Mouse (Mus musculus) liver, embryonic 13.5 days (tissue): ENCODE data around the gene Upf1. TPM values are rescaled to one million over a fixed set of nuclear protein-coding genes. Genes with fewer than 3 reads are reported as not detected.
A peak's percentile ranks its signal among the peaks of the same experiment; 100 is the strongest.

Experiments
- ATAC-seq: fragments of 200-750 bp; cut with Nextera tagmentation; 2 replicates; pipeline ENCODE4 v1.8.0; 2017; ENCODE audit warnings: low read depth, mild to moderate bottlenecking, moderate number of reproducible peaks, moderate library complexity
- DNase-seq: peaks from one replicate; pipeline ENCODE4 v3.0.0; 2022
- H3K27ac ChIP-seq: fragments of 300-500 bp; sonication (generic); 2 replicates; pipeline ENCODE4 v1.5.1; 2015; ENCODE audit warnings: moderate library complexity, mild to moderate bottlenecking, inconsistent platforms
- H3K27me3 ChIP-seq: fragments of 300-500 bp; sonication (generic); 2 replicates; pipeline ENCODE4 v1.6.1; 2015; ENCODE audit warnings: mild to moderate bottlenecking, inconsistent platforms
- H3K36me3 ChIP-seq: fragments of 300-500 bp; sonication (generic); 2 replicates; pipeline ENCODE4 v1.6.1; 2015; ENCODE audit warnings: mild to moderate bottlenecking, inconsistent platforms
- H3K4me1 ChIP-seq: fragments of 300-500 bp; sonication (generic); replicated peaks from 2 replicates; pipeline ENCODE4 v1.6.1; 2015; ENCODE audit warnings: inconsistent platforms
- H3K4me2 ChIP-seq: fragments of 300-500 bp; sonication (generic); 2 replicates; pipeline ENCODE4 v1.6.1; 2015; ENCODE audit warnings: inconsistent platforms, mild to moderate bottlenecking, moderate library complexity
- H3K4me3 ChIP-seq: fragments of 300-500 bp; sonication (generic); replicated peaks from 2 replicates; pipeline ENCODE4 v1.5.1; 2015; ENCODE audit warnings: mild to moderate bottlenecking, inconsistent platforms
- H3K9ac ChIP-seq: fragments of 300-500 bp; sonication (generic); 2 replicates; pipeline ENCODE4 v1.6.1; 2015; ENCODE audit warnings: mild to moderate bottlenecking, inconsistent platforms
- H3K9me3 ChIP-seq: fragments of 300-500 bp; sonication (generic); replicated peaks from 2 replicates; pipeline ENCODE4 v1.6.1; 2016; ENCODE audit warnings: inconsistent platforms
- WGBS: fragments of 180-500 bp; shearing (Covaris S2); methylation state at CpG from one replicate; pipeline ENCODE4 v1.1.7; 2015; ENCODE audit not compliant: insufficient replicate concordance; 5-methylcytosine and 5-hydroxymethylcytosine counted together
- polyA plus RNA-seq: library from polyadenylated mRNA; unstranded; fragments of >200 nt; fragmentation: Nextera tagmentation; extraction: Ambion mirVana; gene quantifications from 2 replicates; pipeline ENCODE4 v1.2.1, GENCODE M21; 2015

The Upf1 gene
- polyA plus RNA-seq, 1 experiment from 2014 or later: 11.5 TPM

DNA sequence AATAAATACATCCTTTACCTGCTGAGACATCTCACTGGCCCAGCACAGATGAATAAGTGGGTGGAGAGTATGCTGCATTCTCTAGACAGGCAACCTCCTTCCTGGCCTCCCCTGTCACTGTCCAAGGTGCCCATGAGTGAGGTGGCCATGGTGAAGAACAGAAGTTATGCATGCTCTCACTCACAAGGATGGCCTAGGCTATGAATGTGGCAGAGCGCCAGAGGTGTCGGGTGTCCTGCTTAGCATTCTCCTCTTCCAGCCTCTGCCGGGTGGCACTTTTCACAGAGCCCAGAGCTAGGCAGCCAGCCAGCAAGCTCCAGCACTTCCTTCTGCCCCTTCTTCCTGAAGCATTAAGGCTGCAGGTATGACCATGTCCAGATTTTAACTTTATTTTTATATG, 6.3 kb upstream of the Upf1 start:
- whole genome bisulfite sequencing: 72% methylated on average over 3 of the region's 3 CpGs
- no peaks in the 10 kb centered on the region for H3K36me3 ChIP-seq
- no peak overlapping the region for H3K4me3 ChIP-seq
- H3K9ac ChIP-seq: no peak overlapping the region
- no peak for DNase-seq
- no peak for ATAC-seq
- no peaks in the 10 kb centered on the region for H3K9me3 ChIP-seq
- H3K27me3 ChIP-seq: no peaks in the 10 kb centered on the region
- peaks cover 55% of the 10 kb centered on the region for H3K4me1 ChIP-seq
- H3K27ac ChIP-seq: no peak overlapping the region
- no peak overlapping the region for H3K4me2 ChIP-seq

DNA sequence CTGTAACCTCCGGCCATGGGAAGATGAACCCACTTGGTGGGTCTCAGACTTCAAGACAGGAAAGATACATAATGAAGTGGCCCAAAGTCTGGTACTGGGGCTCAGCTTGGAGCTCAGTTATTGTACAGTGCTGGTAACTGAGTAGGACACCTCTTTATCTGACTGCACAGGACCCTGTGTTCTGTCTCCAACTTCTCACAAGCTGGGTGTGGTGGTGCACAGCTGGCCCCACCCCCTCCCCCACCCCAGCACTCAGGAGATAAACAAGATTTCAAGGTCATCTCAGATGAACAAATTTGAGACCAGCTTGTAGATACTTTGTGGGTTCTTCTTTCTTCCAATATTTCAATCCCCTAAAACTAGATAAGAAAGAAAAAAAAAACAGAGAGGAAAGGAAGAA, 3.0 kb upstream of the Upf1 start:
- Histone ChIP-seq H3K36me3 (peaks cover 2% of the 10 kb centered on the region), H3K27me3 (no peaks in the 10 kb centered on the region), H3K4me2 (peak overlapping the region; percentile 64), H3K4me3 (peak overlapping the region; percentile 28), H3K27ac (peak overlapping the region; percentile 97), H3K9me3 (no peaks in the 10 kb centered on the region), H3K9ac (peak overlapping the region; percentile 62), H3K4me1 (peaks cover 62% of the 10 kb centered on the region)
- DNase-seq (peak; percentile 61), ATAC-seq (peak; percentile 84)
- 22% methylated on average over 1 of the region's 1 CpGs for WGBS

DNA sequence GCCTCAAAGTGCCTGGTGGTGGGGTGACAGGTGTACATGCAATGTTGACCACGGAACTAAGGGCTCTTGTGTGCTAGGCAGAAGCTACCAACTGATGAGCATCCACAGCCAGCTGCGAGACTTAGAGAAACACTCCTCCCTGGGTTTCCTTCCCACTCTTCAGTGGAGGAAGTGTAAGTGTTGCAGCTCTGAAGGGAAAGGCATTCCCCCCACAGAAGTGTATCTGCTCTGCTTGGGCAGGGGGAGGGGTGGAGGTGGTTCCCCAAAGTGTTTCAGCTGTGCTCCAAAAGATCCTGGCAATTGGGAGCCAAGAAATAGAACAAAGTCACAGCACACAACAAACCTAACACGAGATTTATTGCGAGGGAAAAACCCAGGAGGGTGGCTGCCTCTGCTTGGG, 926 bp upstream of the Upf1 start:
- H3K4me1 ChIP-seq: peaks cover 83% of the 10 kb centered on the region
- peaks cover 23% of the 10 kb centered on the region for H3K36me3 ChIP-seq
- ATAC-seq (no peak), DNase-seq (no peak)
- peak overlapping the region; percentile 97 for H3K27ac ChIP-seq
- H3K9me3 ChIP-seq: no peaks in the 10 kb centered on the region
- H3K4me3 ChIP-seq: peak overlapping the region; percentile 55
- H3K4me2 ChIP-seq: peak overlapping the region; percentile 81
- peak overlapping the region; percentile 76 for H3K9ac ChIP-seq
- WGBS: 49% methylated on average over 4 of the region's 4 CpGs
- no peaks in the 10 kb centered on the region for H3K27me3 ChIP-seq

DNA sequence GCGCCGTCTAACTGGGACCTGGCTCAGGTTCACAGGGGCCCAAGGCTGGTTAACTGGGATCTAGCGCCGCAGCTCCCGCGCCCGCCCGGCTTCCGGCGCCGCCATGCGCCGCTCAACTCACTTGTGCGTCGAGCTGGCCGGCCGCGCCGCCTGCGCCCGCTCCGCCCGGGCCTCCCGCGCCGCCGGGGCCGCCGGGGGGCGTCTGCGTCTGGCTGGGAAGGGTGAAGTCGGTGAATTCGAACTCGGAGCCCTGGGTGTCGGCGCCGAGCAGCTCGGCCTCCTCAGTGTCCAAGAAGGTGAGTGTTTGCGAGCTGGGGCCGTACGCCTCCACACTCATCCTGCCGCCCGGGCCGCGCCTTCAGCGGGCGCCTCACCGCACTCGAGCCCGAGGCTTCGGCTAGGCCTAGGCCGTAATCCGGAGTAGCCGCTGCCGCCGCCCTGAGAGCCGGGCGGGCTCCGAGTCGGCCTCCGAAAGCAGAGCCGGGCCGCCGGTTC, 374 bp downstream of the Upf1 start:
- Histone ChIP-seq H3K27me3 (no peaks in the 10 kb centered on the region), H3K9ac (peak overlapping the region; percentile 99), H3K36me3 (peaks cover 36% of the 10 kb centered on the region), H3K27ac (peak overlapping the region; percentile 97), H3K4me1 (peaks cover 88% of the 10 kb centered on the region), H3K4me2 (peak overlapping the region; percentile 89), H3K9me3 (no peaks in the 10 kb centered on the region), H3K4me3 (peak overlapping the region; percentile 90)
- ATAC-seq (peak; percentile 27), DNase-seq (no peak)
- WGBS: under 1% methylated on average over 64 of the region's 64 CpGs

DNA sequence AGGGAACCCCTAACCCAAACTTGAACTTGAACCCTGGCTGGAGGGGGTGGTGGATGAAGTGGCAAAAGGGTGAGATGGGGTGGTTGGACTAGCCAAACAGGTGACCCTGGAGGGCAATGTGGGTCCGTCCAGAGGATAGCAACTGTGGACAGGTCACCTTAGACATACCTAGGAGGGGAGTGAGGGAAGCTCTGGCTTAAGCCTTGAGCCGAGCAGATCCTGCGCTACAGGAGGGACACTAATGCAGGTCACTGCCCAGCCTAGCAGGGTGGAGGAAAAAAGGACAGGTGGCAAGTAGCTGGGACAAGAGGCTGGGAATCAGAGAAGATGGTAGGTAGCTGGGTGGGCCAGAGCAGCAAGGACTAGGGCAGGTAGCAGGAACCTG, 1.1 kb downstream of the Upf1 start:
- WGBS: 16% methylated on average over 3 of the region's 3 CpGs
- peak overlapping the region; percentile 97 for H3K27ac ChIP-seq
- peaks cover 88% of the 10 kb centered on the region for H3K4me1 ChIP-seq
- H3K4me3 ChIP-seq: peak overlapping the region; percentile 90
- no peaks in the 10 kb centered on the region for H3K9me3 ChIP-seq
- ATAC-seq: no peak
- H3K4me2 ChIP-seq: peak overlapping the region; percentile 89
- H3K9ac ChIP-seq: peak overlapping the region; percentile 99
- no peak for DNase-seq
- H3K27me3 ChIP-seq: no peaks in the 10 kb centered on the region
- peaks cover 43% of the 10 kb centered on the region for H3K36me3 ChIP-seq

DNA sequence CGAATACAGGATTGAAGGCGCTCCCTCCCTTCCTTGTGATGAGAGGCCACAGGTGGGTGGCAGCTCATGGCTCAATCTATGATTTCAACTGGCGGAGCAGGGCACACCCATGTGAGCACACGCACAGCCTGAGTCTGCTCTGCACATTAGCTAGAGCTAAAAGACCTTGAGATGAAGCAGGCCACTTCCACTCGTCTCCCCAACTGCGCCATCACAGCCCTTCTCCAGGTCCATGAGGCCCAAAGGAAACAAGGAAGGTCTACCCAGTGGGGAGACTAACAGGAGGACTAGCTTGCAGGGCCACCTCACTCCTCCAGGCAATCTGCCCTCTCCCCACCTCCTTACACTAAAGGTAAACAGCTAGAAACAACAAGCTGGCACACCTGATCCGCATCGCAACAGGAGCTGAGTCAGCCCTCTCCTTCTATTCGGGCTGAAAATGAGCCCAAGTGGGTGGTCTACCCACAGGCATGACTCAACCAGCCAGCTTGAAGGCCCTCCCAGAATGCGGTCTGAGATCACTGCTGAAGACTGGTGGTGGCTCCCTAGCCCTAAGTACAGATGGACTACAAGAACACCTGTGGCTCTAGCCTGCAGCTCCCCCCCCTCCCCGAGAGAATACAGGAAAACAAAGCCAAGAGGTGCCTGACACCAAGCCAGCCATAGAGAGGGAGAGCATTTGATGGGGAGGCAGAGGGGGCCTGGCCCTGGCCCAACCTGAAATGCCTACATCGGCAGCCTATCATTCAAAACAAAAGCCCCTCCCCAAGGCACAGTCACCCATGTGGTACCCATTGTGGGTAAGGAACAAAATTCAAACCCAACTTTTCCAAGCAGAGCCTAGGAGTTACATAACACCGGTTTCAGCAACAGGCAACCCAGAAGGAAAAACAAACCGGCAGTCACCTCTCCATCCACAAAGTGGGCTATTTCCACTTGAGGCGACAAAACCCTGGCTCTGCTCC, 1.8 kb downstream of the Upf1 start:
- H3K27me3 ChIP-seq: no peaks in the 10 kb centered on the region
- ATAC-seq (no peak), DNase-seq (no peak)
- peak overlapping the region; percentile 89 for H3K4me2 ChIP-seq
- H3K4me3 ChIP-seq: peak overlapping the region; percentile 90
- H3K27ac ChIP-seq: peak overlapping the region; percentile 97
- peak overlapping the region; percentile 99 for H3K9ac ChIP-seq
- WGBS: 32% methylated on average over 15 of the region's 15 CpGs
- H3K4me1 ChIP-seq: peaks cover 88% of the 10 kb centered on the region
- H3K36me3 ChIP-seq: peaks cover 50% of the 10 kb centered on the region
- H3K9me3 ChIP-seq: no peaks in the 10 kb centered on the region

DNA sequence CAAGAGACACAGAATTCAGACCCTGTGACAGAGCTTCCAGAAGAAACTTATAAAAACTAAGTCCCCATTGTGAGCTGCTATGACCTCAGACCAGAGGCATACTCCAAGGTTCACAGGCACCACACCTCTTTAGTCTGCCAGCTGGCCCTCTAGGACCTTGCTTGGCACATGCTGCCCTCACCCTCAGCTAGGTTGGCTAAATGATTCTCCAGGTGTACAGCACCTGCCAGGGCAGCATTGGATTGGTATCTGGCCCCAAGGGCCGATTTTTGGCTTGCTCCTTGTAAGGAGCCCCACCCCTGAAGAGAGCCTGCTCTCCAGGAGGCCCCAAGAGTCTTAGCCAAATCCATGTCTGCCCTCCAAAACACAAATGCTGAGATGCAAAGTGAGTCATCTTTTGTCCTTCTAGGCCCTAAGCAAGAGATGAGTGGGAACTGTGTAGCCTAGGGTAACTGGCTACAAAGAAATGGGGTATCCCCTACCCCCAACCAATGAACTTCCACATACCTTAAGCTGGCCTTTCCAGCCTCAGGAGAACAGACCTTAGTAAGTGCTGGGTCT, 5.1 kb downstream of the Upf1 start:
- Histone ChIP-seq H3K36me3 (peaks cover 76% of the 10 kb centered on the region), H3K27me3 (no peaks in the 10 kb centered on the region), H3K4me1 (peaks cover 90% of the 10 kb centered on the region), H3K9ac (peak overlapping the region; percentile 36; the same call in 1 of the 2 replicates), H3K4me3 (no peak overlapping the region), H3K9me3 (no peaks in the 10 kb centered on the region), H3K4me2 (peak overlapping the region; percentile 32; the same call in 1 of the 2 replicates), H3K27ac (peak overlapping the region; percentile 26)
- ATAC-seq (no peak), DNase-seq (no peak)
- 57% methylated on average over 1 of the region's 1 CpGs for WGBS

DNA sequence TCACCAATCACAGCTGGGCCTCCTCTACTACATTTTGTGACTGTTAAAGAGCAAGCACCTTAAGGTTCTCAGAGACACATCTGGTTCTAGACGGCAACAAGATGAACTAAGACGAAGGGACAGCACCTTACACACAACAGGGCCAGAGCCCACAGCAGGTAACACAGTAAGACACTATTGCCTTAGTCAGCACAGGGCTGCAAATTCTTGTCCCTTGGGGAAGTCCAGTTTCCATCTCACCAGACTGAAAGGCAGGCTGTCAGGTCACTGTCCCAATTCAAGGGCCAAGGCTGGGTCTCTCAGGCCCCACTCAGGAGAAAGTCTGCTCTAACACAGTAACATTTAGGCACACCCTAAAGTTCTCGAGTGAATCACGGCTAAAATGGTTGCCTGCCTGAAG, 5.6 kb downstream of the Upf1 start:
- Histone ChIP-seq H3K27me3 (no peaks in the 10 kb centered on the region), H3K9ac (peak overlapping the region; percentile 36; the same call in 1 of the 2 replicates), H3K4me3 (no peak overlapping the region), H3K27ac (no peak overlapping the region; the same call in 1 of the 2 replicates), H3K9me3 (no peaks in the 10 kb centered on the region), H3K4me1 (peaks cover 90% of the 10 kb centered on the region), H3K36me3 (peaks cover 81% of the 10 kb centered on the region), H3K4me2 (no peak overlapping the region)
- no peak for DNase-seq
- 76% methylated on average over 4 of the region's 4 CpGs for WGBS
- ATAC-seq: no peak

DNA sequence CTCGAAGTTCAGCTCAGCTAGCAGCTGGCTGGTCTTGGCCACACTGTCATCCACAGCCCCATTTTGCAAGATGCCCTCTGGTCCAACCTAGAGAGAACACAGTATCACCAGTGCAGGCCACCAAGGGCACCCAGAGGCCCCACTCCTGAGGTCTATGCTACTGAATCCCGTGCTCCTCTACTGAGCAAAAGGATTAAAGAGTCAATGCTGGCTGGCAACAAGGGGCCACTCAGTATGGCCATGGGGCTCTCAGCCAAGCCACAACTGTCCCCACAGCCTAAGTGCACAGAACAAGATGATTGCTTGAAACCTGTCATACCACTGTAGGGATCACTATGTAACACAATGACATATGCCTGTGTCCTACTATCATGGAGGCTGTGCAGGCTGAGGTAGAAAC, 8.8 kb downstream of the Upf1 start:
- H3K27ac ChIP-seq: peak overlapping the region; percentile 40
- H3K9me3 ChIP-seq: no peaks in the 10 kb centered on the region
- H3K4me3 ChIP-seq: no peak overlapping the region
- no peak overlapping the region for H3K9ac ChIP-seq
- 73% methylated on average over 2 of the region's 2 CpGs for WGBS
- peaks cover 93% of the 10 kb centered on the region for H3K36me3 ChIP-seq
- ATAC-seq (no peak; the same call in 1 of the 2 replicates), DNase-seq (no peak)
- no peaks in the 10 kb centered on the region for H3K27me3 ChIP-seq
- H3K4me2 ChIP-seq: no peak overlapping the region
- H3K4me1 ChIP-seq: peaks cover 66% of the 10 kb centered on the region

DNA sequence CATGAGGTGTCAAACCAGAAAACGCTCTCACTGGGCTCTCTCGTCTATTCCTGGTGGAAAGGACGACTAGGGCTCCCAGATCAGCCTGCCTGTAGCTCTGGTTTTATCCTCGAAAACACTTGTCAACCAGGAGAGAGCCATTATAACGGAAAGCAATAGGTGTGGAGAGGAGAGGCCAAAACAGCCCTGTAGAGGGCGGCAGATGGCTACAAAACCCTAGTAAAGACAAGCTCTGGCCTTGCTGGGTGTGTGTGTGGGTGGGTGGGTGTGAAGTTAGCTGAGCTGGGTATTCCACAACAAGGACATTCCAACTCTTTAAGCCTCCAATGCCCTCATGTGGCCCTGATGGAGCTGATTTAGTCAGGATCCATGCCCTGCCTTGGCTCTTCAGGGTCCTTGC, 9.4 kb downstream of the Upf1 start:
- Histone ChIP-seq H3K9ac (no peak overlapping the region), H3K4me3 (no peak overlapping the region), H3K27me3 (no peaks in the 10 kb centered on the region), H3K4me2 (no peak overlapping the region), H3K4me1 (peaks cover 60% of the 10 kb centered on the region), H3K36me3 (peaks cover 93% of the 10 kb centered on the region), H3K27ac (peak overlapping the region; percentile 40; the same call in 1 of the 2 replicates), H3K9me3 (no peaks in the 10 kb centered on the region)
- ATAC-seq (peak; percentile 33; the same call in 1 of the 2 replicates), DNase-seq (no peak)
- 67% methylated on average over 6 of the region's 6 CpGs for WGBS

DNA sequence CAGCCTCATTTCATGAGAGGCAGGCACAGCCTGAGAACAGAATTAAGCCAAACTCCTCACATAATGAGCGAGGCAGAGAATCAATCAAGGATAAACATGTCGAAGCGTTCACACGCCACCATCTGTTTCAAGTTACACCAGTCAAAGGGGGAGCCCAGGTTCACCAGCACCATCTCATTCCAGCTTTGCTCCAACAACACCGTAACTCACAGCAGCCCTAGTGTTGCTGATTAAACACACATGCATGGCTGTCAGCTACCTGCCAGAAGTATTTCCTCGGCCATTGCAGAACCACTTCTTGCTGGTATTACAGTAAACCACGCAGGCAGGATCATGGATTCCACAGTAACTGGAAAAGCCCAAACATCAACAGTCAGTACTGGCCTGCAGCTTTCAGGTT, 10.0 kb downstream of the Upf1 start:
- no peak for DNase-seq
- no peaks in the 10 kb centered on the region for H3K27me3 ChIP-seq

More for the DNA sequence above, 10.0 kb downstream of the Upf1 start:
- H3K9ac ChIP-seq: no peak overlapping the region
- no peak overlapping the region for H3K4me2 ChIP-seq
- H3K4me3 ChIP-seq: no peak overlapping the region
- no peak for ATAC-seq
- H3K9me3 ChIP-seq: no peaks in the 10 kb centered on the region
- peaks cover 54% of the 10 kb centered on the region for H3K4me1 ChIP-seq
- no peak overlapping the region for H3K27ac ChIP-seq
- WGBS: 86% methylated on average over 7 of the region's 7 CpGs
- peaks cover 93% of the 10 kb centered on the region for H3K36me3 ChIP-seq
